Mouse (Mus musculus) layer of hippocampus, postnatal 10 days (tissue): ENCODE measurements around the gene Clcn3. TPM values are rescaled to one million over a fixed set of nuclear protein-coding genes. Genes with fewer than 3 reads are reported as not detected.

Experiments
- DNase-seq, 2 experiments: peaks; one replicate each; pipeline ENCODE4 v3.0.0; 2021; ENCODE audit warnings: low spot score in 2 of 2
- total RNA-seq, 2 experiments: library from RNA; stranded (reverse); gene quantifications; 2 replicates each; pipeline ENCODE4 v1.2.3; 2021

The Clcn3 gene
- total RNA-seq, 2 experiments from 2014 or later: 149 to 151 TPM

GRCm38 (mm10) chr8:60870231-60871193, 112.6 kb downstream of the Clcn3 start:
- DNase-seq: no peak

GRCm38 (mm10) chr8:60869761-60870160, 113.3 kb downstream of the Clcn3 start:
- DNase-seq: no peak

DNA sequence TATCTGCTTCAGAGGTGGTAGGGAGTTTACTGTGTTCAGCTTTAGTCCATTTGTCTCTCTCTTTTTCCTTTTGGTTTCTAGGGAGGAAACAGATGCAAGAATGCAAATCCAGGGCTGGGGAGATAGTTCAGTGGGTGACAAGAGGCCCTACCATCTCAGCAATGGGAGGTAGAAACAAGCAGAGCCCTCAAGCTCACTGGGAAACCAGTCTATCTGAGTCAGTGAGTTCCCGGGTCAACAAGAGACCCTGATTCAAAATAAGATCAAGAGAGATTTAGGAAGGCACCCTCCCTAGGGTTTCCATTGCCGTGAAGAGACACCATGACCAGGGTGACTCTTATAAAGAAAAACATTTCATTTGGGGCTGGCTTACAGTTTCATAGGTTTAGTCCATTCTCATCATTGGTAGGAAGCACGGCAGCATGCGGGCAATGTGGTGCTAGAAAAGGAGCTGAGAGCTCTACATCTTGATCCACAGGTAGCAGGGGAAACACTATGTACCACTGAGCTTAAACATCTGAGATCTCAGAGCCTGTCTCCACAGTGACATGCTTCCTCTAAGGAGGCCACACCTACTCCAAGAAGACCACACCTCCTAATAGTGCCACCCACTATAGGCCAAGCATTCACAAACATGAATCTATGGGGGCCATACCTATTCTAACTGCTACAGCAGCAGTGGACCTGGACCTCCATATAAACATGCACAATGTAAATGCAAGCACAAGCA, 114.7 kb downstream of the Clcn3 start:
- DNase-seq: no peak

DNA sequence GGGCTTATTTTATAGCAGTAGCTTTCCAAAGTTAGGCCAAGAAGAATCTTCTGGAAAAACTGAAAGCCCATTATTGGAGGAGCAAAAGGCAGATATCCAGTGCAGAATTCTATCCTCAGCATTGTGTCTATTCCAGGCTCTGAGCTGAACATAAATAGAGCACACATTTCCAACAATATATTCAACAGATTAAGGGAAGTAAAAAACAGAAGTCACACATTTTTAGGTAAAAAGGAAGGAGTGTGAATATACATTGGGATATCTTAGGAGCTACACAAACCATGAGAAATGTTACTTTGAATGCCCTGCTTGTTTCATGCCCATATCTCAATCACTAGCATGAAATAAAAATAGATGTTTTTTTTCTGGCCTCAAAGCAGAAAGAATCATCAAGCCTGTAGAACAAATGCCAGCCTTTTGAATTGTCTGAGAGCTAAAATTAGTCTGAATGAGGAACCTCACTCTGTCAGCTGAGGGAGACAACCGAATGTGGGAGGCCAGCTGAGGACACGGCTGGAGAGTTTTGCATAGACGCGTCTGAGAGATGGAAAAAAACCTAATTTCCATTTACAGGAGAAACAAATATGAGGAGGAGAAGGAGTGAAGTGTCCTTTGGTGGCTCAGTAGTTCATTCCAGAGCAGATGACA, 115.5 kb downstream of the Clcn3 start:
- no peak for DNase-seq

DNA sequence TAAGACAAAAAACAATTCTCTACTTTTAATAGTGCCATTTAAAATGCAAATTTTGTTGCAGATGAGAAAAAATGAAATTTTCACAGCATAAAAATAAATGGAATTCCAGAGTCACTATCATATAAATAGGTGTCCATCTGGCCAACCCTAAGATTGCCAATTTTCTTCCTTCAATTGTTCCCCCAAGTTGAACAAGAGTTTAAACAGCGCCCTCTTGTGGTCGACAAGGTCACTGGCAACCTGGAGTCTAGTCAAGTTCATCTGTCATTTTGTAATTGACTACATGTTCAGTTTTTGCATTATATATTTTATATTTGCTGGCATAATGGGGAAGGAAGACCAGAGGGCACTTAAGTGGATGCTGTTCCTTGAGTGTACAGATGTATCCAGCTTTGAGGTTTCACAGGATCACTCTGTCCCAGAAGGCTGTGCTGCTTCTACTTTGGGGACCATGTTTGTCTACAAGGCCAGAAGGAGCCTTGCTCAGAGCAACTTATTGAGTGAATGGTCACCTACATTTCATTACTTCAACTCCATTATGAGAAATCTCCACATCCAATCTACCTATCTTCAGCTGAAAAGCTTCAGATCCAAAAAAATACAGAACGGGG, 117.5 kb downstream of the Clcn3 start:
- peak; percentile 75 to 82 for DNase-seq

GRCm38 (mm10) chr8:60864875-60865274, 118.2 kb downstream of the Clcn3 start:
- no peak for DNase-seq

GRCm38 (mm10) chr8:60861783-60862182, 121.3 kb downstream of the Clcn3 start:
- DNase-seq: no peak

DNA sequence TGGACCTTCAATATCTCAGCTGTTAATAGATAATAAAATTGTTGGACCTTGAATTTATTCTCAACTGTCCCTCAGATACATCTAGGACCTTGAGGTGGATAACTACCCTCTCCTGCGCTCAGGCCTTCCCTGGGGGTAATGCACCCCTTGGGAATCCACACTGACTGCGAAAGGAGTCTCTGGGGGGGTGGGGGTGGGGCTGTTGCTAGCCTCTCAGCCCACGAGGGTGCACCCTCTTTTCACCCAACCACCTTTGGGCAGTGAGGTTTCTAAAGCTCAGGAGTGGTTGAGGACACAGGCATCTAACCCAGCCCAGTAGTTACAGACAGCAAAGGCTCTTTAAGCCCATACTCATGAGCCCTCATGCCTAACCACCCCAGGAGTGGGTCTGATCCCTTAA, 122.4 kb downstream of the Clcn3 start:
- no peak for DNase-seq

Other genes starting within 250 kb of the Clcn3 start
- 10 to 100 TPM; 47.1 to 52.0 TPM for gene Hpf1, start 92.9 kb downstream of the Clcn3 start, total RNA-seq
- gene Nek1, start 9.9 kb upstream of the Clcn3 start, total RNA-seq: 10 to 100 TPM; 30.0 to 31.4 TPM
- gene Sh3rf1, start 240.6 kb upstream of the Clcn3 start, total RNA-seq: 10 to 100 TPM; 76.4 to 80.2 TPM